Mouse (Mus musculus) forebrain, embryonic 15.5 days (tissue): Measurements from ENCODE around the gene Exosc2. TPM values are rescaled to one million over a fixed set of nuclear protein-coding genes. Genes with fewer than 3 reads are reported as not detected.
A peak's percentile ranks its signal among the peaks of the same experiment; 100 is the strongest.

ENCODE experiments used
- ATAC-seq: fragments of 200-750 bp; cut with Nextera tagmentation; replicated peaks from 2 replicates; pipeline ENCODE4 v1.8.0; 2017; ENCODE audit warnings: mild to moderate bottlenecking, moderate TSS enrichment, moderate library complexity
- H3K27ac ChIP-seq: fragments of 300-500 bp; sonication (generic); replicated peaks from 2 replicates; pipeline ENCODE4 v1.5.1; 2015; ENCODE audit warnings: mild to moderate bottlenecking, inconsistent platforms
- H3K27me3 ChIP-seq: fragments of 300-500 bp; sonication (generic); 2 replicates; pipeline ENCODE4 v1.6.1; 2015; ENCODE audit warnings: inconsistent platforms
- H3K36me3 ChIP-seq: fragments of 300-500 bp; sonication (generic); 2 replicates; pipeline ENCODE4 v1.6.1; 2015; ENCODE audit warnings: mild to moderate bottlenecking, inconsistent platforms
- H3K4me1 ChIP-seq: fragments of 300-500 bp; sonication (generic); 2 replicates; pipeline ENCODE4 v1.6.1; 2015; ENCODE audit warnings: inconsistent platforms
- H3K4me2 ChIP-seq: fragments of 300-500 bp; sonication (generic); replicated peaks from 2 replicates; pipeline ENCODE4 v1.6.1; 2015; ENCODE audit warnings: mild to moderate bottlenecking, inconsistent platforms
- H3K4me3 ChIP-seq: fragments of 300-500 bp; sonication (generic); 2 replicates; pipeline ENCODE4 v1.5.1; 2015; ENCODE audit warnings: mild to moderate bottlenecking, inconsistent platforms
- H3K9ac ChIP-seq: fragments of 300-500 bp; sonication (generic); replicated peaks from 2 replicates; pipeline ENCODE4 v1.6.1; 2015; ENCODE audit warnings: mild to moderate bottlenecking, inconsistent platforms
- H3K9me3 ChIP-seq: fragments of 300-500 bp; sonication (generic); 2 replicates; pipeline ENCODE4 v1.6.1; 2016; ENCODE audit warnings: inconsistent platforms
- WGBS: fragments of 180-500 bp; shearing (Covaris S2); methylation state at CpG from one replicate; pipeline ENCODE4 v1.1.7; 2015; ENCODE audit warnings: mixed read lengths; 5-methylcytosine and 5-hydroxymethylcytosine counted together
- polyA plus RNA-seq: library from polyadenylated mRNA; unstranded; fragments of >200 nt; fragmentation: Nextera tagmentation; extraction: Ambion mirVana; gene quantifications from 2 replicates; pipeline ENCODE4 v1.2.1, GENCODE M21; 2015

Gene Exosc2
- polyA plus RNA-seq, 1 experiment from 2014 or later, result 44.2 TPM

GRCm38 (mm10) chr2:31681731-31682235, 11.3 kb downstream of the Exosc2 start:
- peaks cover 43% of the 10 kb centered on the region for H3K36me3 ChIP-seq
- 88% methylated on average over 6 of the region's 6 CpGs for WGBS
- ATAC-seq, result no peak

GRCm38 (mm10) chr2:31683666-31684065, 13.2 kb downstream of the Exosc2 start:
- H3K4me3 ChIP-seq, result no peak overlapping the region
- H3K27ac ChIP-seq, result no peak overlapping the region
- ATAC-seq, result no peak
- no peaks in the 10 kb centered on the region for H3K9me3 ChIP-seq
- H3K4me2 ChIP-seq, result no peak overlapping the region
- peaks cover 25% of the 10 kb centered on the region for H3K36me3 ChIP-seq
- WGBS, result 23% methylated on average over 2 of the region's 2 CpGs
- H3K9ac ChIP-seq, result no peak overlapping the region
- H3K27me3 ChIP-seq, result no peaks in the 10 kb centered on the region
- H3K4me1 ChIP-seq, result peaks cover 6% of the 10 kb centered on the region; the same call in 1 of the 2 replicates

More at GRCm38 (mm10) chr2:31681731-31682235, 11.3 kb downstream of the Exosc2 start:
- Histone ChIP-seq H3K9ac (no peak overlapping the region), H3K9me3 (no peaks in the 10 kb centered on the region), H3K27ac (no peak overlapping the region), H3K4me2 (no peak overlapping the region), H3K4me3 (no peak overlapping the region), H3K27me3 (no peaks in the 10 kb centered on the region), H3K4me1 (no peaks in the 10 kb centered on the region)

- H3K36me3 ChIP-seq, result no peaks in the 10 kb centered on the region
- peak within 1 kb of the TSS; percentile 93 for H3K9ac ChIP-seq
- H3K27me3 ChIP-seq, result no peaks in the 10 kb centered on the region
- H3K4me2 ChIP-seq, result peak within 1 kb of the TSS; percentile 74
- H3K9me3 ChIP-seq, result no peaks in the 10 kb centered on the region
- under 1% methylated on average over 64 of the region's 64 CpGs for WGBS
- peak within 1 kb of the TSS; percentile 97 for H3K27ac ChIP-seq
- peak; percentile 100 for ATAC-seq
- peaks cover 44% of the 10 kb centered on the region for H3K4me1 ChIP-seq
- peak within 1 kb of the TSS; percentile 78 for H3K4me3 ChIP-seq
Observed at GRCm38 (mm10) chr2:31688074-31688925, 17.8 kb downstream of the Exosc2 start, which contains the start of gene Abl1. TSS of gene Abl1 (plus strand) at chr2:31688376.

- H3K27ac ChIP-seq, result peak overlapping the region; percentile 97; the same call in 1 of the 2 replicates
- peak overlapping the region; percentile 78 for H3K4me3 ChIP-seq
- WGBS, result 0% methylated on average over 12 of the region's 12 CpGs
- no peaks in the 10 kb centered on the region for H3K9me3 ChIP-seq
- no peaks in the 10 kb centered on the region for H3K27me3 ChIP-seq
- ATAC-seq, result no peak
- H3K9ac ChIP-seq, result peak overlapping the region; percentile 93
- peaks cover 44% of the 10 kb centered on the region for H3K4me1 ChIP-seq
- peak overlapping the region; percentile 74 for H3K4me2 ChIP-seq
- H3K36me3 ChIP-seq, result no peaks in the 10 kb centered on the region
Observed at GRCm38 (mm10) chr2:31689045-31689444, 18.5 kb downstream of the Exosc2 start.

- Histone ChIP-seq H3K27ac (no peak overlapping the region), H3K9ac (peak overlapping the region; percentile 13; the same call in 1 of the 2 replicates), H3K36me3 (no peaks in the 10 kb centered on the region), H3K4me2 (peak overlapping the region; percentile 74), H3K9me3 (no peaks in the 10 kb centered on the region), H3K4me1 (peaks cover 44% of the 10 kb centered on the region), H3K27me3 (no peaks in the 10 kb centered on the region), H3K4me3 (peak overlapping the region; percentile 78)
- no peak for ATAC-seq
- 59% methylated on average over 3 of the region's 3 CpGs for WGBS
Observed at GRCm38 (mm10) chr2:31690063-31690462, 19.5 kb downstream of the Exosc2 start.

- Histone ChIP-seq H3K27ac (no peak overlapping the region), H3K4me3 (no peak overlapping the region), H3K9me3 (no peaks in the 10 kb centered on the region), H3K36me3 (peaks cover 11% of the 10 kb centered on the region), H3K4me2 (no peak overlapping the region), H3K4me1 (no peaks in the 10 kb centered on the region), H3K27me3 (no peaks in the 10 kb centered on the region), H3K9ac (no peak overlapping the region)
- no peak for ATAC-seq
Observed at GRCm38 (mm10) chr2:31698209-31698608, 27.7 kb downstream of the Exosc2 start.

- H3K4me2 ChIP-seq, result no peak overlapping the region
- H3K36me3 ChIP-seq, result peaks cover 9% of the 10 kb centered on the region
- H3K4me3 ChIP-seq, result no peak overlapping the region
- H3K4me1 ChIP-seq, result no peaks in the 10 kb centered on the region
- WGBS, result 49% methylated on average over 7 of the region's 7 CpGs
- no peak for ATAC-seq
- no peaks in the 10 kb centered on the region for H3K27me3 ChIP-seq
- H3K9ac ChIP-seq, result no peak overlapping the region
- no peaks in the 10 kb centered on the region for H3K9me3 ChIP-seq
- no peak overlapping the region for H3K27ac ChIP-seq
Observed at GRCm38 (mm10) chr2:31700545-31701446, 30.3 kb downstream of the Exosc2 start.

- no peak overlapping the region for H3K4me3 ChIP-seq
- H3K4me1 ChIP-seq, result no peaks in the 10 kb centered on the region
- H3K27ac ChIP-seq, result no peak overlapping the region
- H3K27me3 ChIP-seq, result no peaks in the 10 kb centered on the region
- no peaks in the 10 kb centered on the region for H3K9me3 ChIP-seq
- H3K36me3 ChIP-seq, result 0 out of 2 replicates have a peak, but pooled peaks cover 2% of the 10 kb centered on the region
- H3K4me2 ChIP-seq, result no peak overlapping the region
- no peak for ATAC-seq
- no peak overlapping the region for H3K9ac ChIP-seq
Observed at GRCm38 (mm10) chr2:31703226-31703625, 32.7 kb downstream of the Exosc2 start.

- Histone ChIP-seq H3K9ac (no peak overlapping the region), H3K4me1 (no peaks in the 10 kb centered on the region), H3K9me3 (no peaks in the 10 kb centered on the region), H3K27me3 (no peaks in the 10 kb centered on the region), H3K27ac (no peak overlapping the region), H3K36me3 (no peaks in the 10 kb centered on the region), H3K4me2 (no peak overlapping the region), H3K4me3 (no peak overlapping the region)
- no peak for ATAC-seq
Observed at GRCm38 (mm10) chr2:31705914-31706313, 35.4 kb downstream of the Exosc2 start.

- Histone ChIP-seq H3K27me3 (no peaks in the 10 kb centered on the region), H3K27ac (no peak overlapping the region), H3K36me3 (no peaks in the 10 kb centered on the region), H3K4me2 (no peak overlapping the region), H3K4me3 (no peak overlapping the region), H3K9ac (no peak overlapping the region), H3K9me3 (no peaks in the 10 kb centered on the region), H3K4me1 (no peaks in the 10 kb centered on the region)
- 84% methylated on average over 2 of the region's 2 CpGs for WGBS
- no peak for ATAC-seq
Observed at GRCm38 (mm10) chr2:31706531-31706930, 36.0 kb downstream of the Exosc2 start.

- H3K4me1 ChIP-seq, result no peaks in the 10 kb centered on the region
- H3K4me2 ChIP-seq, result no peak overlapping the region
- H3K4me3 ChIP-seq, result no peak overlapping the region
- ATAC-seq, result no peak
- H3K36me3 ChIP-seq, result no peaks in the 10 kb centered on the region
- no peaks in the 10 kb centered on the region for H3K27me3 ChIP-seq
- H3K9ac ChIP-seq, result no peak overlapping the region
- 80% methylated on average over 2 of the region's 2 CpGs for WGBS
- no peak overlapping the region for H3K27ac ChIP-seq
- no peaks in the 10 kb centered on the region for H3K9me3 ChIP-seq
Observed at GRCm38 (mm10) chr2:31712716-31713115, 42.2 kb downstream of the Exosc2 start.

- Histone ChIP-seq H3K4me3 (no peak overlapping the region), H3K27me3 (no peaks in the 10 kb centered on the region), H3K9ac (no peak overlapping the region), H3K4me1 (no peaks in the 10 kb centered on the region), H3K27ac (no peak overlapping the region), H3K36me3 (no peaks in the 10 kb centered on the region), H3K9me3 (no peaks in the 10 kb centered on the region), H3K4me2 (no peak overlapping the region)
- WGBS, result 90% methylated on average over 3 of the region's 3 CpGs
- no peak for ATAC-seq
Observed at GRCm38 (mm10) chr2:31713813-31714212, 43.3 kb downstream of the Exosc2 start.
